Mouse (Mus musculus) limb, embryonic 14.5 days (tissue): Measurements from ENCODE around the gene Ccl6. TPM values are rescaled to one million over a fixed set of nuclear protein-coding genes. Genes with fewer than 3 reads are reported as not detected.
"Not testable (repeated sequence)": the region's sequence is repeated elsewhere in the genome, so short reads cannot be mapped to it uniquely, and the experiment has no call there.

ENCODE experiments used
- ATAC-seq: fragments of 200-750 bp; cut with Nextera tagmentation; 2 replicates; pipeline ENCODE4 v1.8.0; 2017; ENCODE audit warnings: low read depth, moderate number of reproducible peaks, moderate TSS enrichment; ENCODE audit not compliant: low FRiP score
- DNase-seq: peaks from one replicate; pipeline ENCODE4 v3.0.0-alpha.2; 2015; ENCODE audit warnings: low spot score
- H3K27ac ChIP-seq: fragments of 300-500 bp; sonication (generic); replicated peaks from 2 replicates; pipeline ENCODE4 v1.5.1; 2014; ENCODE audit warnings: low read depth, mild to moderate bottlenecking, low read length, moderate library complexity, mixed read lengths
- H3K27me3 ChIP-seq: fragments of 300-500 bp; sonication (generic); 2 replicates; pipeline ENCODE4 v1.6.1; 2014; ENCODE audit warnings: low read length, mixed read lengths; ENCODE audit not compliant: control insufficient read depth, insufficient read depth
- H3K36me3 ChIP-seq: fragments of 300-500 bp; sonication (generic); 2 replicates; pipeline ENCODE4 v1.6.1; 2014; ENCODE audit warnings: mild to moderate bottlenecking, low read length, moderate library complexity, mixed read lengths; ENCODE audit not compliant: control insufficient read depth, insufficient read depth
- H3K4me1 ChIP-seq: fragments of 300-500 bp; sonication (generic); 2 replicates; pipeline ENCODE4 v1.6.1; 2014; ENCODE audit warnings: antibody characterized with exemption, low read length, mixed read lengths; ENCODE audit not compliant: control insufficient read depth, insufficient read depth
- H3K4me2 ChIP-seq: fragments of 300-500 bp; sonication (generic); replicated peaks from 2 replicates; pipeline ENCODE4 v1.6.1; 2014; ENCODE audit warnings: low read depth, mild to moderate bottlenecking, low read length, moderate library complexity; ENCODE audit not compliant: severe bottlenecking
- H3K4me3 ChIP-seq: fragments of 300-500 bp; sonication (generic); replicated peaks from 2 replicates; pipeline ENCODE4 v1.5.1; 2014; ENCODE audit warnings: low read length
- H3K9ac ChIP-seq: fragments of 300-500 bp; sonication (generic); 2 replicates; pipeline ENCODE4 v1.6.1; 2014; ENCODE audit warnings: mild to moderate bottlenecking, low read depth, low read length, moderate library complexity; ENCODE audit not compliant: severe bottlenecking
- H3K9me3 ChIP-seq: fragments of 300-500 bp; sonication (generic); 2 replicates; pipeline ENCODE4 v1.6.1; 2016; ENCODE audit warnings: low read length; ENCODE audit not compliant: control insufficient read depth
- POLR2A ChIP-seq: fragments of 200-500 bp; IDR thresholded peaks from 2 replicates; pipeline ENCODE4 v1.8.0; 2012; ENCODE audit warnings: inconsistent platforms, mild to moderate bottlenecking, moderate library complexity, borderline replicate concordance; ENCODE audit not compliant: insufficient read depth, insufficient read length; ENCODE audit errors: extremely low read depth
- WGBS: fragments of 180-500 bp; shearing (Covaris S2); extraction: QIAGEN DNeasy Blood & Tissue Kit; methylation state at CpG from one replicate; pipeline ENCODE4 v1.1.7; 2014; 5-methylcytosine and 5-hydroxymethylcytosine counted together
- polyA plus RNA-seq, 2 experiments: library from polyadenylated mRNA; depleted of rRNA in 1 of 2; stranded (reverse) in 1 of 2; unstranded in 1 of 2; fragments of >200 nt; fragmentation: Nextera tagmentation in 1 of 2; extraction: Ambion mirVana in 1 of 2; gene quantifications; 2 replicates each; pipeline versions ENCODE4 v1.2.1 to v1.2.3; 2012 to 2014

The Ccl6 gene
- polyA plus RNA-seq, 2 experiments: 1.5 to 5.0 TPM

DNA sequence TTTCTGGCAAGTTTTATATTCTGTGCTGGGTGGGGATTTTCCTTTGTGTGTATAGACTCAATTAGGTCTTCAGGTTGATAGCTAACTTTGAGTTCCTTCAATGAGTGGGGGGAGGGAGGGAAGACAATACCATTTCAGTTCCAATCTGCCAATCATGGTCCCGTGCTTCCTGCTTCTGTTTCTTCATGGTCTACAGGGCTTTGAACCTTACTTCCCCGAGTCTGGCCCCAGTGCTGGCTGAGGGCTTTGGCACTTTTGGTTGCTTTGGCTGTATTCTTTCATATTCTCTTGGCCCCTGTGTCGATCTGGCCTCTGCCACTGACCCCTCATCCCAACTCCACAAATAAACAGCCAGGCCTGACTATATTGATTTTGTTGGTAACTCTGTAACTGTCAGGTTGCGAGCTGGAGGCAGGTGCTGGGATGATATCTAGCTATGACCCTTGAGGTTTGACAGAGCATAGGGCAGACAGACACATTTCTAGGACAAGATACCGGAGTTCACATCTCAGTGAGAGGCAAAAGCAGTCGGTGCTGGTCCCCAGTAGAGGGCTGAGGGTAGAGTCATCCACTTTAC is 30.5 kb downstream of the Ccl6 start:
- 73% methylated on average over 6 of the region's 6 CpGs for WGBS
- TF ChIP-seq POLR2A: no peak
- DNase-seq: no peak
- Histone ChIP-seq H3K4me1 (no peaks in the 10 kb centered on the region), H3K4me3 (no peak overlapping the region), H3K4me2 (no peak overlapping the region), H3K9ac (no peak overlapping the region), H3K27ac (no peak overlapping the region), H3K27me3 (no peaks in the 10 kb centered on the region), H3K9me3 (no peaks in the 10 kb centered on the region), H3K36me3 (no peaks in the 10 kb centered on the region)
- no peak for ATAC-seq

DNA sequence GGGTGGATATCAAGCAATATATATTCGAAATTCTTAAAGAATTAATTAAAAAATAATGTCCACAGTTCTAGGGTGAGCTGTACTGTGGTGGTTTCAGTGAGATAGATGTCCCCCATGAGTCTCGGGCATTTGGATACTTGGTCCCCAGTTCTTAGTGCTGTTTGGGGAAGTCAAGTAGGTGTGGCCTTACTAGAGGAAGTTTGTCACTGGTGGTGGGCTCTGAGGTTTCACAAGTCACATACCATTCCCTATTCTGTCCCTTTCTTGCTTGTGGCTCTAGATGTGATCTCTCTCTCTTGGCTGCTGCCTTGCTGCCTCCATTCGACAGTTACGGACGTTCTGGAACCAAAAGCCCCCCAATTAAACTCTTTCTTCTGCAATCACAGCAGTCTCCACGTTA is 32.5 kb downstream of the Ccl6 start:
- Histone ChIP-seq H3K9ac (no peak overlapping the region), H3K4me1 (no peaks in the 10 kb centered on the region), H3K4me3 (no peak overlapping the region), H3K27me3 (no peaks in the 10 kb centered on the region), H3K4me2 (no peak overlapping the region), H3K9me3 (no peaks in the 10 kb centered on the region), H3K27ac (no peak overlapping the region), H3K36me3 (no peaks in the 10 kb centered on the region)
- no peak for TF ChIP-seq POLR2A
- no peak for ATAC-seq
- 76% methylated on average over 6 of the region's 6 CpGs for WGBS
- no peak for DNase-seq

DNA sequence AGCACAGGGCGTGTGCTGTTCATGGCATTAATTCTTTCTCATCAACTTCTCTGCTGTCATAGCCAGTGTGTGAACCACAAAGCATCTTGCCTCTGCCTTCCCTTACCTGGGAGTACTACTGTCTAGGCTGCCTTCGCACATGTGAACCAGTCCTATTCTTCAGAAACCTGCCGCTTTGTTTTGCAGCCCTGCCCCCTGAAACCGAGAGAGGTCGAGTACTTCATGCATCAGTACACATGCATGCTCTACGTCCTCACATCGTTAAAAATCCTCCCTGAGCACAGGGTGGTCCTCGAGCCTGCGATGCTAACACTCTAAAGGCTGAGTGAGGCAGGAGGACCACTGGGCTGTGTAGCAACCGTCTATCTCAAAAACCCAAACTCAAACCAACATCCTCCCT is 35.8 kb downstream of the Ccl6 start:
- 68% methylated on average over 10 of the region's 10 CpGs for WGBS
- Histone ChIP-seq H3K4me1 (no peaks in the 10 kb centered on the region), H3K27ac (no peak overlapping the region), H3K4me3 (no peak overlapping the region), H3K4me2 (no peak overlapping the region), H3K9ac (no peak overlapping the region), H3K9me3 (no peaks in the 10 kb centered on the region), H3K27me3 (no peaks in the 10 kb centered on the region), H3K36me3 (no peaks in the 10 kb centered on the region)
- DNase-seq (no peak), ATAC-seq (no peak)
- TF ChIP-seq POLR2A: no peak

DNA sequence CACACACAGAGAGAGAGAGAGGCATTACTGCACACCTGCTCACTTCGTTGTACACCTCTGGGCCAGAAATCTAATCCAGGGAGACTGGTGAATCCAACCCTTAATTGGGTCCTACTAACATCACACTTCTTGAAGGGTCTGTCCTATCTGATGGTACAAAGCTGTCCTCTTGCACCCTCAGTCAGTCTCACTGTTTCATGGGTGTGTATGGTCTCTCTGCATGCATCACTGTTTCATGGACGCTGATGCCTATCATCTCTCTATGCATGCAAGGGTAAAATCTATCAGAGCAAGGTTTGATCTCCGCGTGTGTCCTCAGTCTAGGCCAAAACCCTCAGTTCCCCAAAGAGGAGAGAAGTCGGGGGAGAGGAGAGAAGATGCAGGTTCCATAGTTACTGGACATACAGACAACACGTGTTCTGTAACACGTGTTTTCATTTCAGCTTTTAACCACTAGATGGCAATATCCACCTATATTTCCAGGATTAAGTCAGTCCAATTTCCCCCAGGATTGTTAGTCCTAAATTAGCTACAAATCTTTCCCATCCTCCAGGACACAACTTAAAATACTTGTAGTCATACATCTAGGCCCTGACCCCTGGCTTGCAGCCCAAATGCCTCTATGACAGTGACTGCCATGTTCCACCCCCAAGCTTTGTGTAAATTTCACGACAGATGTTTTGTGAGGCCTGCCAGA is 36.7 kb downstream of the Ccl6 start:
- H3K27me3 ChIP-seq: no peaks in the 10 kb centered on the region
- peak; percentile 83 for DNase-seq
- H3K36me3 ChIP-seq: no peaks in the 10 kb centered on the region
- no peaks in the 10 kb centered on the region for H3K4me1 ChIP-seq
- 32% methylated on average over 8 of the region's 8 CpGs for WGBS
- no peaks in the 10 kb centered on the region for H3K9me3 ChIP-seq
- H3K4me3 ChIP-seq: no peak overlapping the region
- no peak overlapping the region for H3K9ac ChIP-seq
- H3K4me2 ChIP-seq: no peak overlapping the region
- no peak overlapping the region for H3K27ac ChIP-seq
- ATAC-seq: peak; percentile 77
- TF ChIP-seq POLR2A: no peak

GRCm38 (mm10) chr11:83551668-83552067 is 41.2 kb downstream of the Ccl6 start:
- DNase-seq (no peak), ATAC-seq (no peak)
- Histone ChIP-seq H3K4me1 (no peaks in the 10 kb centered on the region), H3K27me3 (no peaks in the 10 kb centered on the region), H3K9me3 (no peaks in the 10 kb centered on the region), H3K9ac (no peak overlapping the region), H3K4me3 (no peak overlapping the region), H3K4me2 (no peak overlapping the region), H3K27ac (no peak overlapping the region), H3K36me3 (no peaks in the 10 kb centered on the region)
- no peak for TF ChIP-seq POLR2A
- WGBS: 88% methylated on average over 5 of the region's 5 CpGs

DNA sequence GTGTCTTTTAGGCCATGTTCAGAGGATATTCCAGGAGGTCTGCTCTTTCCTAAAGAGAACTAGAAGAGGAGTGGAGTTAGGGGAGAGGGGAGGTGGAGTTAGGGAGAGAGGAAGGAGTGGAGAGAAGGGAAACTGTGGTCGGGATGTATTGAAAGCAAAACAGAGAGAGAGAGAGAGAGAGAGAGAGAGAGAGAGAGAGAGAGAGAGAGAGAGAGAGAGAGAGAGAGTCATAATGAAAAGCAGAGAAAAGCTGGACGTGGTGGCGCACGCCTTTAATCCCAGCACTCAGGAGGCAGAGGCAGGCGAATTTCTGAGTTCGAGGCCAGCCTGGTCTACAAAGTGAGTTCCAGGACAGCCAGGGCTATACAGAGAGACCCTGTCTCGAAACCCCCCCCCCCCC is 41.9 kb downstream of the Ccl6 start:
- H3K4me3 ChIP-seq, DNase-seq, ATAC-seq, H3K27ac ChIP-seq, H3K4me1 ChIP-seq, H3K36me3 ChIP-seq, H3K9ac ChIP-seq, H3K27me3 ChIP-seq, H3K4me2 ChIP-seq, H3K9me3 ChIP-seq: not testable (repeated sequence)
- WGBS: 82% methylated on average over 7 of the region's 7 CpGs
